Mouse (Mus musculus): ENCODE measurements around the gene Mag. TPM values are rescaled to one million over a fixed set of nuclear protein-coding genes. Genes with fewer than 3 reads are reported as not detected.

Gene Mag
- polyA plus RNA-seq, 1 experiment from 2014 or later, result 0.51 TPM

DNA sequence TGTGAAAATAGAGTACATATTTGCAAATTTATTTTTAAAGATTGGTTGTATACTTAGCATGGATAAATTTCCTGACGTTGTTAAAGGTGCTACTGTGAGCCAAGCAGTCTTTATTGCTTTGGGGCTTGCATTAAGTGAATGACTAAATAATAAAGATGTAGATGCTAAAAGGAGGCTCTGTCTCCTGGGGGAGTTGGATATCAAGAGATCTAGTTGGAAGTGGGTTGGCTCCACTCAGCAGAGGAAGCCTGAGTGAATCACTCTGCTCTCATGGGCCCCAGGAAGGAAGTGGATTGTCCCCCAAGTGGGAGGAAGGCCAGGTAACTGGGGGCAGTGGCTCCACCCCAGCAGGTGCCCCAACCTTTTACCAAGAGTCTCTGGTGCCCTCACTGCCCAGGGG, 56.9 kb downstream of the Mag start:
- WGBS, result 89% methylated on average over 1 of the region's 1 CpGs
- Histone ChIP-seq H3K27ac (replicated peaks) (no peak overlapping the region), H3K27me3 (0 out of 2 replicates have a peak, but pooled peaks cover 8% of the 10 kb centered on the region), H3K9me3 (no peaks in the 10 kb centered on the region), H3K4me2 (replicated peaks) (no peak overlapping the region), H3K4me3 (no peak overlapping the region), H3K9ac (replicated peaks) (no peak overlapping the region), H3K36me3 (no peaks in the 10 kb centered on the region), H3K4me1 (no peaks in the 10 kb centered on the region)
- no peak for ATAC-seq (ENCODE audit: low FRiP score, low read depth)

DNA sequence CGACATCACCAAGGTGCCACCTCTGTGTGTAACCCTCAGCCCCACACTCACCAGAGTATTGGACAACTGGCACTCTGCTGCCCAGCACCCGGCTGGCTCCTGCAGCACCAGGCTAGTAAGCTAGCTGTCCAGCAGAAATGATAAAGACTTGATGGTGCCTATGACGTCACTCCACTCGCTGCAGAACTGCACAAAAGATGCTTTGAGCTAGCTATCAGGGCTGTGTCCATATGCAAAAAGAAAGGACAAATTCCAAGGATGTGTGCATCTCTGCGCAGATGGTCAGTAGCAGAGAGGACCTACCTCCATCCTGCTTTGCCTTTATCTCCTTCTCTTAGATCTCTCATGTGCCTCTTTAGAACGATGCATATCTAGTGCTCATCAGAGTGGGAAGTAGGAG, 58.6 kb downstream of the Mag start, which contains the start of gene Ffar3:
Gene Ffar3 (minus strand): TSS at position 101 of the 400 bp plus-strand sequence.
- no peak for ATAC-seq (ENCODE audit: low FRiP score, low read depth)
- H3K27ac ChIP-seq (replicated peaks), result no peak within 1 kb of the TSS
- no peak within 1 kb of the TSS for H3K9ac ChIP-seq (replicated peaks)
- no peak within 1 kb of the TSS for H3K4me2 ChIP-seq (replicated peaks)
- no peaks in the 10 kb centered on the region for H3K4me1 ChIP-seq
- no peaks in the 10 kb centered on the region for H3K36me3 ChIP-seq
- H3K27me3 ChIP-seq, result 0 out of 2 replicates have a peak, but pooled peaks cover 4% of the 10 kb centered on the region
- 86% methylated on average over 6 of the region's 6 CpGs for WGBS
- no peak within 1 kb of the TSS for H3K4me3 ChIP-seq
- H3K9me3 ChIP-seq, result no peaks in the 10 kb centered on the region

- H3K4me2 ChIP-seq (replicated peaks), result no peak overlapping the region
- no peak for ATAC-seq (ENCODE audit: low FRiP score, low read depth)
These were observed 63.3 kb downstream of the Mag start for GRCm38 (mm10) chr7:30851421-30851820.

More at GRCm38 (mm10) chr7:30851421-30851820, 63.3 kb downstream of the Mag start:
- Histone ChIP-seq H3K4me3 (no peak overlapping the region), H3K36me3 (no peaks in the 10 kb centered on the region), H3K4me1 (no peaks in the 10 kb centered on the region), H3K27me3 (no peaks in the 10 kb centered on the region), H3K27ac (replicated peaks) (no peak overlapping the region), H3K9me3 (no peaks in the 10 kb centered on the region), H3K9ac (replicated peaks) (no peak overlapping the region)
- WGBS, result 90% methylated on average over 1 of the region's 1 CpGs

Other genes with a start within 250 kb of the Mag start
- 49.0 and 50.4 TPM in 2 replicates for gene Haus5, start 249.9 kb downstream of the Mag start, polyA plus RNA-seq (2016; fragmentation: Nextera tagmentation; extraction: Ambion mirVana)
- gene Pmis2, start 243.3 kb downstream of the Mag start, polyA plus RNA-seq (2016; fragmentation: Nextera tagmentation; extraction: Ambion mirVana), result not detected in 2 replicates
- gene 2200002J24Rik, start 215.9 kb downstream of the Mag start, polyA plus RNA-seq (2016; fragmentation: Nextera tagmentation; extraction: Ambion mirVana), result not detected in 2 replicates
- 1.1 and 2.0 TPM in 2 replicates for gene Atp4a, start 202.7 kb downstream of the Mag start, polyA plus RNA-seq (2016; fragmentation: Nextera tagmentation; extraction: Ambion mirVana)
- gene Tmem147, start 185.3 kb downstream of the Mag start, polyA plus RNA-seq (2016; fragmentation: Nextera tagmentation; extraction: Ambion mirVana), result 149 and 152 TPM in 2 replicates
- 0.65 and 1.6 TPM in 2 replicates for gene Gapdhs, start 171.2 kb downstream of the Mag start, polyA plus RNA-seq (2016; fragmentation: Nextera tagmentation; extraction: Ambion mirVana)
- 1.6 and 1.8 TPM in 2 replicates for gene Sbsn, start 163.4 kb downstream of the Mag start, polyA plus RNA-seq (2016; fragmentation: Nextera tagmentation; extraction: Ambion mirVana)
- gene Dmkn, start 151.1 kb downstream of the Mag start, polyA plus RNA-seq (2016; fragmentation: Nextera tagmentation; extraction: Ambion mirVana), result 0.20 and 0.38 TPM in 2 replicates
- gene Krtdap, start 127.0 kb downstream of the Mag start, polyA plus RNA-seq (2016; fragmentation: Nextera tagmentation; extraction: Ambion mirVana), result not detected in 2 replicates
- gene Ffar2, start 91.1 kb downstream of the Mag start, polyA plus RNA-seq (2016; fragmentation: Nextera tagmentation; extraction: Ambion mirVana), result not detected in 2 replicates
- not detected in 2 replicates for gene Ffar3, start 58.7 kb downstream of the Mag start, polyA plus RNA-seq (2016; fragmentation: Nextera tagmentation; extraction: Ambion mirVana)
- gene Ffar1, start 53.3 kb downstream of the Mag start, polyA plus RNA-seq (2016; fragmentation: Nextera tagmentation; extraction: Ambion mirVana), result not detected in 2 replicates
- gene Cd22, start 34.5 kb downstream of the Mag start, polyA plus RNA-seq (2016; fragmentation: Nextera tagmentation; extraction: Ambion mirVana), result not detected in 2 replicates
- gene Hamp2, start 9.8 kb upstream of the Mag start, polyA plus RNA-seq (2016; fragmentation: Nextera tagmentation; extraction: Ambion mirVana), result not detected in 2 replicates
- gene Hamp, start 29.2 kb upstream of the Mag start, polyA plus RNA-seq (2016; fragmentation: Nextera tagmentation; extraction: Ambion mirVana), result not detected in 2 replicates
- 28.9 and 30.6 TPM in 2 replicates for gene Usf2, start 41.9 kb upstream of the Mag start, polyA plus RNA-seq (2016; fragmentation: Nextera tagmentation; extraction: Ambion mirVana)
- 16.1 and 17.5 TPM in 2 replicates for gene Lsr, start 58.6 kb upstream of the Mag start, polyA plus RNA-seq (2016; fragmentation: Nextera tagmentation; extraction: Ambion mirVana)
- gene Fam187b, start 58.9 kb upstream of the Mag start, polyA plus RNA-seq (2016; fragmentation: Nextera tagmentation; extraction: Ambion mirVana), result 0.26 and 0.57 TPM in 2 replicates
- gene Fxyd5, start 127.6 kb upstream of the Mag start, polyA plus RNA-seq (2016; fragmentation: Nextera tagmentation; extraction: Ambion mirVana), result 8.7 and 13.2 TPM in 2 replicates
- gene Fxyd7, start 136.6 kb upstream of the Mag start, polyA plus RNA-seq (2016; fragmentation: Nextera tagmentation; extraction: Ambion mirVana), result 10.0 and 11.5 TPM in 2 replicates
- gene Fxyd1, start 142.3 kb upstream of the Mag start, polyA plus RNA-seq (2016; fragmentation: Nextera tagmentation; extraction: Ambion mirVana), result 8.9 and 10.3 TPM in 2 replicates
- gene Lgi4, start 144.5 kb upstream of the Mag start, polyA plus RNA-seq (2016; fragmentation: Nextera tagmentation; extraction: Ambion mirVana), result 0.54 and 0.55 TPM in 2 replicates
- gene Fxyd3, start 161.8 kb upstream of the Mag start, polyA plus RNA-seq (2016; fragmentation: Nextera tagmentation; extraction: Ambion mirVana), result 1.4 and 1.7 TPM in 2 replicates
- 0.41 and 0.63 TPM in 2 replicates for gene Hpn, start 200.4 kb upstream of the Mag start, polyA plus RNA-seq (2016; fragmentation: Nextera tagmentation; extraction: Ambion mirVana)
- 1.7 and 1.8 TPM in 2 replicates for gene Scn1b, start 212.1 kb upstream of the Mag start, polyA plus RNA-seq (2016; fragmentation: Nextera tagmentation; extraction: Ambion mirVana)
- 186 and 194 TPM in 2 replicates for gene Gramd1a, start 241.0 kb upstream of the Mag start, polyA plus RNA-seq (2016; fragmentation: Nextera tagmentation; extraction: Ambion mirVana)